Mouse (Mus musculus) cerebellum, postnatal 36 days (tissue): ENCODE data around the gene Anapc1.
A peak's percentile ranks its signal among the peaks of the same experiment; 100 is the strongest.

Experiments
- DNase-seq, 2 experiments: peaks; one replicate each; pipeline ENCODE4 v3.0.0; 2021 to 2022; ENCODE audit warnings: mixed read lengths in 2 of 2

Gene Anapc1

GRCm38 (mm10) chr2:128686921-128687557 is at the start of gene Anapc1:
Anapc1 (minus strand) TSS chr2:128687391.
- DNase-seq: peak; percentile 88 to 90

DNA sequence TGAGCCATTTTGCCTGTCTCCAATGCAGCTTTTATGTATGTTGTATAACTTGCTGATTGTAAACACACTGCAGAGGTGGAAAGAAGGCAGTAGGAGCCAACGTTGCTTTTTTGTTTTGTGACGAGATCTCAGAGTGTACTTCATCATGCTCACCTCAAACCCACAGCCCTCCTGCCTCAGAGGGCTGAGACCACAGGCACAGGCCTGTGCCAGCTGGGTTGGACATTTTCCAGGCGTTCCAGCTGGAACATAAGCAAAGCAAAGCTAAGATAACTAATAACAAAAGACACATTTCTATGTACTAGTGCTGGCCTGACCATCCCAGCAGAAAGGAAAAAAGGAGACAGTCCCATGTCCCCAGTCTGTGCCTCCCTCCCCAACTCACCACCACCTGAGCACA is 47.9 kb upstream of the Anapc1 start:
- DNase-seq: no peak

GRCm38 (mm10) chr2:128731951-128732350 is 44.8 kb upstream of the Anapc1 start:
- no peak for DNase-seq

DNA sequence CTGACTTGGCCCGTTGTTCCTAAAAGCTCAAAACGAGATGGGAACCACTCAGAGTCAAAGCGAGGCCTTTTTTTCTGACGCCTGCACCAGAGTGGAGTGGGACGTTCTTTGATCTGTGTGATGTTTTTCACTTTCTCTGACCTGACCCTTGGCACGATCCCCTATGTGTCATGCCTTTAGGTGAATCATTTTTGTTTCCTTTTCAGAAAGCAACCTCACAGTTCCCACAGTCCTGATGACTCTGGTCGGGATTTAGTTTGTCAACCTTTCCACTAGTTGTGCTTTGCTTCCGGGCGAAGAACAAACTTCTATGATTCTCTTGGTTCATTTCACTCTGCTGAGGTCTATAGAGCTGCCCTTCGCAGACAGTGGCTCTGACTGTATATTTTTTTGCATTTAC is 44.3 kb upstream of the Anapc1 start:
- DNase-seq: no peak

DNA sequence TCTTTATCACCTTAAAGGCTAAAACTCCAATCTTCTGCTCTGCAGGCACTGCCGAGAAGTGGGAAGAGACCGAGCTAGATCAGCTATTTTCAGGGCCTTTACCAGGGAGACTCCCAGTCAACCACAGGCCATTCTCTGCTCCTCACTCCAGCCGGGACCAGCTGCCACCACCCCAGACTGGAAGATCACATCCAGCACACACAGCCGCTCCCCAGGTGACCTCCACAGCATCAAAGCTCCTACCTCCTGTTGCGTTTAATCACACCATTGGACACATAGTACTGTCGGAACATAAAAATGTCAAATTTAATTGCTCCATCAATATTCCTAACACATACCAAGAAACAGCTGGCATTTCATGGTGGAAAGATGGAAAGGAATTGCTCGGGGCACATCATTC is 42.0 kb upstream of the Anapc1 start:
- no peak for DNase-seq

DNA sequence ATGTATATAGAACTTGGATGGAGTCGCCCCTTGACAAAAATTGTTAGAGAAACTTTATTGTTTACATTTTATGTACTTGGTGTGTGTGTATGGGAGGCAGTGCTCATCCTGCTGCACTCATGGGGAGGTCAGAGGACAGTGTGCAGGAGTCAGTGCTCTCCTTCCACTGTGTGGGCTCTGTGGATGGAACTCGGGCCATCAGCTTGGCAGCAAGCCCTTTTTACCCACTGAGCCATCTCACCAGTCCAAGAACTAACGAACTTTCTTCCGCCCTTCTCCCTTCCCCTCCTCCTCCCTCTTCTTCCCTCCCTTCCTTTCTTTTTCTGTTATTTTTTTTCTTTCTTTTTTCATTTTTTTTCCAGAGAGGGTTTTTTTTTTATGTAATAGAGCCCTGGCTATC is 40.9 kb upstream of the Anapc1 start:
- no peak for DNase-seq

DNA sequence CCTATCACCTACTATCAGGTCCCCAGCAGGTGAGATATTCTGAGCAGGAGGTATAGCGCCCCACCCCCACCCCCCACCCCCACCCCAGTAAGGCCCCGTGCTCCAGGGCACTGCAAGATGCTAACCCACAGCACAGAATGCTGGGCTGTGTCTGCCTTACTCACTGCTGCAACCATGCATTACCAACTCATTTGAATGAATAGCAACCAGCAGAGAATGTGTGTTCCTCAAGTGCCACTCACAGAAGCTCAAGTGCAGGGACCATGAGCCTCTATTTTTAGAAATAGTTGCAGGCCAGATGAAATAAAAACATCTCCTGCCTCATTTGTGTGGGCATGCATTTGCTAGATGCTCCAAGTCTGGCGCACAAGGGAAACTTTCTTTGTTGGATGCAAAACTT is 40.4 kb upstream of the Anapc1 start:
- no peak for DNase-seq

DNA sequence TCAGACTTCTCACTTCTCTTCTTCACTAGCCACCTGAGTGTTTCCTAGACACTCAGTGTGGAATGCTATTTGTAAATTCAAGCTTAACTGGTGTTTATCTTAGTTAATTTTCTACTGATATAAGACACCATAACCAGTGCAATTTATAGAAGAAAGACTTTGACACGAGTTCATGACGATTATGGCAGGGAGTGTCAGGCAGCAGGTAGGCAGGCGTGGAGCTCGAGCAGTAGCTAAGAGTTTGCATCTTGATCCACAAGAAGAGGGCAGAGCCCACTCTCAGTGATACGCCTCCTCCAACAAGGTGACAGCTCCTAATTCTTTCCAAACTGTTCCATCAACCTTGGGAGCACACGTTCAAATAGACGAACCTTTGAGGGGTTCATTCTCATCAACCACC is 39.4 kb upstream of the Anapc1 start:
- no peak for DNase-seq

- no peak for DNase-seq
Measured at GRCm38 (mm10) chr2:128726067-128726466, 38.9 kb upstream of the Anapc1 start.

- no peak for DNase-seq
Measured at GRCm38 (mm10) chr2:128722106-128722710, 35.0 kb upstream of the Anapc1 start.

GRCm38 (mm10) chr2:128719380-128719779 is 32.2 kb upstream of the Anapc1 start:
- no peak for DNase-seq

DNA sequence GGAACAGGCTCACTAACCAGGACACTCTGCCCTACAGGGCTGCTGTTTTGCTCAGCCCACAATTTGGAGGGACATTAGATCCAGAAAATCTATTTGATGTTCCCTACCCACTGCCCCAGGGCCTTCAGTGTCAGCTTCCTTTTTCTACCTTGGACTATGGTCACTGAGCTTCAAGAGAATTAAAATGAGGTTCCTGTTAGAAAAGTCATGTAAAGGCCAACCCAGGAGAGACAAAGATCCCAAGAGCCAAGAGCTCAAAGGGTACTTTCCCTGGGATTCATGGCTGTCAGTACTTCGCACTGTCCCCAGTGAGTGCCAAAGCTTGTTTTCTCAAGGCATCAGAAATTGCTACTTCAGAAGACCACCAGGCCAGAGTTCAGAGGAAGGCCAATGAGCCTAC is 28.8 kb upstream of the Anapc1 start:
- DNase-seq: no peak

- no peak for DNase-seq
Measured at GRCm38 (mm10) chr2:128714724-128715241, 27.6 kb upstream of the Anapc1 start.

- no peak for DNase-seq
Measured at GRCm38 (mm10) chr2:128713548-128714003, 26.4 kb upstream of the Anapc1 start.

GRCm38 (mm10) chr2:128712940-128713339 is 25.7 kb upstream of the Anapc1 start:
- DNase-seq: no peak

- no peak for DNase-seq
Measured at GRCm38 (mm10) chr2:128710609-128711008, 23.4 kb upstream of the Anapc1 start.

DNA sequence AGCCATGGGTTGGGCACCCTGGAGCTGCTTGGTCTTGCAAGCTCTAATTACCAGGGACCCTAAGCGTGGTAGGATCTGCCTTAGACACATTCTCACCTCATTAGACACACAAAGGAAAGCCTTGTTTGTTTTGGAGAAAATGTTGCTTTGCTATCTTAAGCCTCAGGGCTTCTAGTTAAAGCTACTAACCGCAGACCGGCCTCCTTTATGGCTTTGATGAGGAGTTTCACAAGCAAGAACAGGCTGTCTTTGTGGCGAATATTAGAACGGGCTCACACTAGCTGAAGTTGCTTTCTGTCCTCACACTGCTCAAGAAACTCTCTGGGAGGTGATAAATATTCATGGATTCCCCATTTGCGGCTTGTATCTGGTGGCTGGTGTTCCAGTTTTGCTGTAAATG is 22.1 kb upstream of the Anapc1 start:
- no peak for DNase-seq

GRCm38 (mm10) chr2:128704474-128704873 is 17.3 kb upstream of the Anapc1 start:
- no peak for DNase-seq

GRCm38 (mm10) chr2:128699201-128699885 is 12.2 kb upstream of the Anapc1 start:
- DNase-seq: no peak

GRCm38 (mm10) chr2:128698693-128699181 is 11.5 kb upstream of the Anapc1 start, which contains the start of gene Mertk:
Mertk (plus strand) TSS chr2:128698956.
- DNase-seq: peak; percentile 37 to 39

DNA sequence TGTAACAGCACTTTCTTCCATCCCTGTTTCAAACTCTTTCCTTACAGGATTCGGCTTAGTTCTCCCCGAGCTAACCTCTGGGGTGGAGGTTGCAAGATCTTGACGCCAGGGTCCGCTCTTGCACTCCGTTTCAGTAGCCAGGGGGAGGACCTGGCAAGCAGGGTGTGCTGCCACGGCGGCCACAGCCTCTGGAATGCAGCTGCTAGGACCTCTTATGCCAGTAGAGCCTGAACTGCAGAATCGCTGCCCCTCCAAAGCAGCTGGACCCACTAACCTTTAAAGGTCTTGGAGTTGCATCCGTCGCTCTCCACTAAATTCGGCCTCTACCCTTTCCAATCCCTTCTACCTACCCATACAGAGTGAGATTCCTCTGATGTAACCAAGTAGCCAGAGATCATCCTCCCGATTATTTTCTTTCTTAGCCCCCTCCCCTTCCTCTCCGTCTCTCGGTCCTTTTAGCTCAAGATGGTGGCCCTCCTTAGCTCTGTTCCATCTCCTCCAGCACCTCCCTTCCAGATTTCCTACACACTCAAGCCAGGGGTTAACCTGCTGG is 11.0 kb upstream of the Anapc1 start:
- peak; percentile 37 to 49 for DNase-seq

- DNase-seq: no peak
Measured at GRCm38 (mm10) chr2:128697566-128697965, 10.4 kb upstream of the Anapc1 start.

GRCm38 (mm10) chr2:128697047-128697446 is 9.9 kb upstream of the Anapc1 start:
- DNase-seq: no peak
